Mouse (Mus musculus): ENCODE data around the gene Acaca. TPM values are rescaled to one million over a fixed set of nuclear protein-coding genes. Genes with fewer than 3 reads are reported as not detected.

Acaca gene
- polyA plus RNA-seq, 1 experiment from 2014 or later: 13.0 TPM

GRCm38 (mm10) chr11:84420779-84421178 is 291.3 kb downstream of the Acaca start:
- H3K36me3 ChIP-seq: no peaks in the 10 kb centered on the region
- no peak overlapping the region for H3K4me3 ChIP-seq
- no peak overlapping the region for H3K27ac ChIP-seq
- H3K4me2 ChIP-seq: no peak overlapping the region
- WGBS: 84% methylated on average over 6 of the region's 6 CpGs
- H3K4me1 ChIP-seq: 0 out of 2 replicates have a peak, but pooled peaks cover 7% of the 10 kb centered on the region
- no peaks in the 10 kb centered on the region for H3K27me3 ChIP-seq
- no peak for ATAC-seq (ENCODE audit: insufficient number of reproducible peaks, low FRiP score, low TSS enrichment, low read depth)
- H3K9ac ChIP-seq: no peak overlapping the region
- H3K9me3 ChIP-seq: no peaks in the 10 kb centered on the region

- Histone ChIP-seq H3K36me3 (no peaks in the 10 kb centered on the region), H3K4me3 (no peak overlapping the region), H3K4me1 (0 out of 2 replicates have a peak, but pooled peaks cover 7% of the 10 kb centered on the region), H3K4me2 (no peak overlapping the region), H3K9me3 (no peaks in the 10 kb centered on the region), H3K9ac (no peak overlapping the region), H3K27me3 (no peaks in the 10 kb centered on the region), H3K27ac (no peak overlapping the region)
- 60% methylated on average over 13 of the region's 13 CpGs for WGBS
- ATAC-seq (ENCODE audit: insufficient number of reproducible peaks, low FRiP score, low TSS enrichment, low read depth): no peak
Measured at GRCm38 (mm10) chr11:84425736-84426632, 296.5 kb downstream of the Acaca start.

- Histone ChIP-seq H3K27me3 (no peaks in the 10 kb centered on the region), H3K27ac (no peak overlapping the region), H3K36me3 (no peaks in the 10 kb centered on the region), H3K4me3 (no peak overlapping the region), H3K9ac (no peak overlapping the region), H3K4me1 (0 out of 2 replicates have a peak, but pooled peaks cover 7% of the 10 kb centered on the region), H3K9me3 (no peaks in the 10 kb centered on the region), H3K4me2 (no peak overlapping the region)
- WGBS: 78% methylated on average over 5 of the region's 5 CpGs
- ATAC-seq (ENCODE audit: insufficient number of reproducible peaks, low FRiP score, low TSS enrichment, low read depth): no peak
Measured at GRCm38 (mm10) chr11:84426633-84426998, 297.1 kb downstream of the Acaca start.

- Histone ChIP-seq H3K27me3 (no peaks in the 10 kb centered on the region), H3K9me3 (no peaks in the 10 kb centered on the region), H3K4me2 (no peak overlapping the region), H3K4me3 (no peak overlapping the region), H3K27ac (no peak overlapping the region), H3K36me3 (no peaks in the 10 kb centered on the region), H3K9ac (no peak overlapping the region), H3K4me1 (0 out of 2 replicates have a peak, but pooled peaks cover 7% of the 10 kb centered on the region)
- no peak for ATAC-seq (ENCODE audit: insufficient number of reproducible peaks, low FRiP score, low TSS enrichment, low read depth)
- WGBS: 58% methylated on average over 1 of the region's 1 CpGs
Measured at GRCm38 (mm10) chr11:84429581-84429980, 300.1 kb downstream of the Acaca start.

GRCm38 (mm10) chr11:84430336-84430735 is 300.9 kb downstream of the Acaca start:
- H3K27me3 ChIP-seq: no peaks in the 10 kb centered on the region
- no peaks in the 10 kb centered on the region for H3K36me3 ChIP-seq
- no peaks in the 10 kb centered on the region for H3K9me3 ChIP-seq
- H3K9ac ChIP-seq: no peak overlapping the region
- H3K27ac ChIP-seq: no peak overlapping the region
- H3K4me3 ChIP-seq: no peak overlapping the region
- H3K4me1 ChIP-seq: 0 out of 2 replicates have a peak, but pooled peaks cover under 1% of the 10 kb centered on the region
- WGBS: 77% methylated on average over 4 of the region's 4 CpGs
- H3K4me2 ChIP-seq: no peak overlapping the region
- ATAC-seq (ENCODE audit: insufficient number of reproducible peaks, low FRiP score, low TSS enrichment, low read depth): no peak

GRCm38 (mm10) chr11:84434879-84435278 is 305.4 kb downstream of the Acaca start:
- Histone ChIP-seq H3K36me3 (no peaks in the 10 kb centered on the region; the same call in 1 of the 2 replicates), H3K4me2 (no peak overlapping the region), H3K9me3 (no peaks in the 10 kb centered on the region), H3K4me1 (no peaks in the 10 kb centered on the region), H3K27ac (no peak overlapping the region), H3K27me3 (no peaks in the 10 kb centered on the region), H3K9ac (no peak overlapping the region), H3K4me3 (no peak overlapping the region)
- WGBS: 71% methylated on average over 6 of the region's 6 CpGs
- no peak for ATAC-seq (ENCODE audit: insufficient number of reproducible peaks, low FRiP score, low TSS enrichment, low read depth)

GRCm38 (mm10) chr11:84440402-84440801 is 310.9 kb downstream of the Acaca start:
- H3K36me3 ChIP-seq: peaks cover 17% of the 10 kb centered on the region

GRCm38 (mm10) chr11:84442554-84443331 is 313.3 kb downstream of the Acaca start:
- no peak for ATAC-seq (ENCODE audit: insufficient number of reproducible peaks, low FRiP score, low TSS enrichment, low read depth)
- Histone ChIP-seq H3K4me1 (no peaks in the 10 kb centered on the region), H3K27me3 (no peaks in the 10 kb centered on the region), H3K27ac (no peak overlapping the region), H3K4me3 (no peak overlapping the region), H3K9me3 (no peaks in the 10 kb centered on the region), H3K4me2 (no peak overlapping the region), H3K36me3 (peaks cover 23% of the 10 kb centered on the region), H3K9ac (no peak overlapping the region)
- WGBS: 85% methylated on average over 4 of the region's 4 CpGs

More at GRCm38 (mm10) chr11:84440402-84440801, 310.9 kb downstream of the Acaca start:
- Histone ChIP-seq H3K27ac (no peak overlapping the region), H3K4me2 (no peak overlapping the region), H3K4me3 (no peak overlapping the region), H3K4me1 (no peaks in the 10 kb centered on the region), H3K27me3 (no peaks in the 10 kb centered on the region), H3K9me3 (no peaks in the 10 kb centered on the region), H3K9ac (no peak overlapping the region)
- WGBS: 92% methylated on average over 3 of the region's 3 CpGs
- no peak for ATAC-seq (ENCODE audit: insufficient number of reproducible peaks, low FRiP score, low TSS enrichment, low read depth)

Other genes starting within 250 kb of the Acaca start
- gene Ddx52, start 187.6 kb upstream of the Acaca start, polyA plus RNA-seq (2015; fragmentation: Nextera tagmentation; extraction: Ambion mirVana): 29.4 and 32.5 TPM in 2 replicates
- 8.9 and 11.0 TPM in 2 replicates for gene Synrg, start 165.2 kb upstream of the Acaca start, polyA plus RNA-seq (2015; fragmentation: Nextera tagmentation; extraction: Ambion mirVana)
- gene Dusp14, start 60.4 kb upstream of the Acaca start, polyA plus RNA-seq (2015; fragmentation: Nextera tagmentation; extraction: Ambion mirVana): 22.9 and 28.1 TPM in 2 replicates
- gene Tada2a, start 72 bp upstream of the Acaca start, polyA plus RNA-seq (2015; fragmentation: Nextera tagmentation; extraction: Ambion mirVana): 30.0 and 32.8 TPM in 2 replicates
- not detected in 2 replicates for gene Gm11437, start 37.8 kb downstream of the Acaca start, polyA plus RNA-seq (2015; fragmentation: Nextera tagmentation; extraction: Ambion mirVana)